Mouse (Mus musculus) frontal cortex, postnatal 10 days (tissue): ENCODE data around the gene Eloa.

Experiments used
- DNase-seq, 2 experiments: peaks; one replicate each; pipeline ENCODE4 v3.0.0; 2022; ENCODE audit warnings: low spot score in 2 of 2, mixed read lengths in 1 of 2

Gene Eloa

DNA sequence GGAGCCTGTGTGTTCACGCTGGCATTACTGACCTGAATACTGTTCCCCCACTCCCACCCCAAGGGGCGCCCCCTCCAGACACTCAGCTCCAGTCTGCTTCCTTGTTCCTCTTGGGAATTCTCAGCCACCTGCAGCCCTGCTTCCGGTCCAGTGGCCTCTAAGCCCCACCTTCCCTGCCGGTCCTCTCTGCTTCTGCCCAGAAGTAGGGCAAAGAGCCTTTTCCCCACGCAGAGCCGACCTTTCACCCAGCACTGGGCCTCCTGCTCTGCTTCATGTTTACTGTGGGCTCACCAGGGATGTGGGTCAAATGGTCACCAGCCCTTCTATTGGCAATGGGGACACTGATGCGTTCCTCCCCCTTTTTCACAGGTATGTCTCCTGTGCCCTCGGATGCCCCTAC, 63.2 kb downstream of the Eloa start:
- no peak for DNase-seq

DNA sequence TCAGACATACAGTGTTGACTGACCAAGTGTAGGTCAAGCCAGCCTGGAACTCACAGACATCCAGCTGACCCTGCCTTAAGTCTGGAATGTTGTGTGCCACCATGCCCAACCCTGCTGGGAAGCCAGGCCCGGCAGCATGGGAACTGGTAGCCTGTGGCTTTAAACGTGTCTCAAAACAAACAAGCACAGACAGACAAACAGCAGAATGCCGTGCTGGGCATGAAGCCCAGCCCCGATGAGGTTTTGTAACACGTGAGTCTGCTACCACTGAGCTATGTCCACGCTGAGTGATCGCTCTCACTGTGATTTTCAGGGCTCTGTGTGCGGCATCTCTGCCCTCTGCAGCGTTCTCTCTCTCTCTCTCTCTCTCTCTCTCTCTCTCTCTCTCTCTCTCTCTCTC, 65.7 kb downstream of the Eloa start:
- DNase-seq: no peak

DNA sequence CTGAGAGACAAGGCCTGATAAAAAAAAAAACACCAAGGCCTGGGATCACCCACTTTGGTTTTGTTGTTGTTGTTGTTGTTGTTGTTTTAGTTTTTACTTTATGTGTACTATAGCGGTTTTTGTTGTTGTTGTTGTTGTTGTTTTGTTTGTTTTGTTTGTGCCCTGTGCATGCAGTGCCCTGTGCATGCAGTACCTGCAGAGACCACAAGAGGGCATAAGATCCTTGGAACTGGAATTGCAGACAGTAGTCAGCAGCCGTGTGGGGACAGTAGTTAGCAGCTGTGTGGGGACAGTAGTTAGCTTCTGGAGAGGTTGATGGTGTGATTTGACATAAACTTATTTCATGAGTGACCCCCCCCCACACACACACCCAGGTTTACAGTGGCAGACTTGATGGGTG, 67.3 kb downstream of the Eloa start:
- peak in 1 of 2 experiments; percentile 67 for DNase-seq
